Mouse (Mus musculus): ENCODE data around the gene Plekha3.

Gene Plekha3

GRCm38 (mm10) chr2:76676401-76677226 lies 1.5 kb downstream of the Plekha3 start:
- DNase-seq: no peak

GRCm38 (mm10) chr2:76682301-76682700 lies 7.2 kb downstream of the Plekha3 start:
- DNase-seq: no peak

DNA sequence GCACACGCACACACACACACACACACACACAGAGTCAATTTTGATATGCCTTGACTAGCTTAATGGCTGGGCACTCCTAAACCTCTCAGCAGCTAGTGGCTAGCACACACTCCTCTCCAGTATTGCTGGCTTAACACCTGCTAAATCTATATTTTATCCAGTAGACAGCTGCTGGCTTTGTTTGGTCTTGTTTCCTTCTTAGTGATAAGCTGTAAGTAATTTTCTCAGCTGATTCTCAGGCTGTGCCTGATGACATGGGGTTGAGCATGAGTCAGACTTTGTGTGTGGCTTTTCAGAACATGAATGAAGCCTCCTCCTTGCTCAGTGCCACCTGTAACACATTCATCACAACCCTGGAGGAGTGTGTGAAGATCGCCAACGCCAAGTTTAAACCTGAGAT lies 11.9 kb downstream of the Plekha3 start:
- no peak for DNase-seq

DNA sequence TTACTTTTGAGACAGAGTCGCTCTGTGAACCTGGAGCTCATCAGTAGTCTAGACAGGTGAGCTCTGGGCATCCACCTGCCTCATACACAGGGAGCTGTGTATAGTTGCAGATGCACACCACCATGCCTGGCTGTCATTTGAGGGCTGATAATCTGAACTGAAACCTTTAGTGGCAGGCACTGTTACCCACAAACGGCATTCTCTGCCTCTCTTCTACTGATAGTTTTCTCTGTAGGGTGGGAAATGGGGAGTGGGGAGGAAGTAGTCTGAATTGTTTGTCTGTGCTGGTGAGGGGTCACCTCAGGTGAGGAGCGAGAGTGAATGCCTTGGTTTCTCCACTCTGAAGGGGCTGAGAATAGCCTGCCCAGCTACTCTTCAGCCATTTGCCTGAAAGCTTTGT lies 12.5 kb downstream of the Plekha3 start:
- no peak for DNase-seq

GRCm38 (mm10) chr2:76688162-76688561 lies 13.1 kb downstream of the Plekha3 start:
- DNase-seq: no peak

GRCm38 (mm10) chr2:76690436-76691204 lies 15.5 kb downstream of the Plekha3 start:
- DNase-seq: peak; percentile 26

DNA sequence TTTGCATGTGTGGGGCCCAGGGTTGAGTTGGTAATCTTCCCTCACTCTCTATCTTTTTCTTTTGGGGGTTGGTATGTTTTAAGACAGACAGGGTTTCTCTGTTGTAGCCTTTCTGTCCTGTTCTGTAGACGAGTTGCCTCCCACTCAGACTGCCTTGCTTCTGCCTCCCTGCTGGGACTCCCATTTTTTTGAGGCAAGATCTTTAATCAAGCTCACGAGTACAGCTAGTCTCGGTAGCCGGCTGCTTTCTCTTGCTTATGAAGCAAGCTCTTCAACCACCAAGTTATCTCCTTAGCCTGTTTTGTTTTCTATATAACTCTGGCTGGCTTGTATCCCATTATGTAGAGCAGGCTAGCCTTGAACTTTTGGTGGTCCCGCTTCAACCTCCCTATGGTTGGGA lies 18.7 kb downstream of the Plekha3 start:
- no peak for DNase-seq

GRCm38 (mm10) chr2:76695290-76695689 lies 20.2 kb downstream of the Plekha3 start:
- no peak for DNase-seq

- no peak for DNase-seq
Measured at GRCm38 (mm10) chr2:76702188-76702587, 27.1 kb downstream of the Plekha3 start.

GRCm38 (mm10) chr2:76702751-76703150 lies 27.7 kb downstream of the Plekha3 start:
- DNase-seq: no peak

DNA sequence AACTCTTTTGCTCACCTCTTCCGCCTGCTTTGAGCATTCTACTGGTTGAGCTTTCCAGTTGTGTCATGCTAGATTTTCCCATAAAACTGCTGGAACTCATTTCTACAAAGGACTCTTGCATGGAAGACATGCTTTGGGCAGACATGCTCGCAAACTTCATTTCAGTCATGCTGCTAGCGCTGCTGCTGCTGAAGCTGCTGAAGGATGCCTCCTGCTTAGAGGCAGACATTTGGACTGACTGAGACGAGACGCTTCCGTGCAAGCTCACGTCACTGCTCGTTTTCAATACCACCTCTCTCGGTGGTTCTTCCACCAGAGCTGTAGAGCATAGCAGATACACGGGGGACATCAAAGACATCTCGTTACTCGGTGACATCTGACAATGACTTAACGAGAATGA lies 30.6 kb downstream of the Plekha3 start:
- no peak for DNase-seq

DNA sequence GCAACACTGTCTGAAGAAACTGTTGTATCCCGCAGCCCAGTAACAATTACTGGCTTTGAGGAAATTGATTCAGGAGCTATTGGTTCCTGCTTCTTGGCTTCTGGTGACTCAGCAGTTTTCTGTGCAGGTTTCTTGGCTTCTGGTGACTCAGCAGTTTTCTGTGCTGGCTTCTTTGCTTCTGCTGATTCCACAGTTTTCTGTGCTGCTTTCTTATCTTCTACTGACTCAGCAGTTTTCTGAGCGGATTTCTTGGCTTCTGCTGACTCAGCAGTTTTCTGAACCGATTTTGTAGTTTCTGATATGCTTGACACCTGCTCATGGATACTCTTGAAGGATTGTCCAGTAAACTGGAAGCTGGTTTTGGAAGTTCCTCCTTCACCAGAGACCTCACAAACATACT lies 33.4 kb downstream of the Plekha3 start:
- no peak for DNase-seq

GRCm38 (mm10) chr2:76714984-76715383 lies 39.9 kb downstream of the Plekha3 start:
- DNase-seq: no peak

DNA sequence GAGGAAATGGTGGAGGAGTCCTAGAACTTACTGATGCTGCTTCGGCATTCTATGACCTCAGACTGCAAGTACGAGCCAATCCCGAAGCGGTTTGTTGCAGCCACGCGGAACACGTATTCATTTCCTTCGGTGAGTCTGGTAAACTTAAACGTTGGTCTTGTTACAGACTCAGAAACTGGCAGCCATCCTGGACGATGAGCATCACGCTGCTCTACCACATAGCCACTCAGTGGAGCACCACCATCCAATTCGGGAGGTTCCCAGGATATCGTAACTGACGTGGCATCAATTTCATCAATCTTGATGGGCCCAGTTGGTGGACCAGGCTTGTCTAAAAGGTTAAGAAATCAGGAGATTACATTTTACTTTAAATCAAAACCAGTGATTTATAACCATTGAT lies 44.6 kb downstream of the Plekha3 start:
- no peak for DNase-seq

All from liver (tissue).